Mouse (Mus musculus) adrenal gland, adult 8-10 months (tissue): ENCODE results near the gene Bud31. TPM values are rescaled to one million over a fixed set of nuclear protein-coding genes. Genes with fewer than 3 reads are reported as not detected.
"Not testable (repeated sequence)": the region's sequence is repeated elsewhere in the genome, so short reads cannot be mapped to it uniquely, and the experiment has no call there.

Experiments
- DNase-seq: peaks from one replicate; pipeline ENCODE4 v3.0.0; 2022
- total RNA-seq, 4 experiments: library from RNA; stranded (reverse); gene quantifications; 2 replicates each; pipeline ENCODE4 v1.2.4; 2022

The Bud31 gene
- total RNA-seq, 4 experiments from 2014 or later = 93.0 to 98.7 (median 95.5) TPM

DNA sequence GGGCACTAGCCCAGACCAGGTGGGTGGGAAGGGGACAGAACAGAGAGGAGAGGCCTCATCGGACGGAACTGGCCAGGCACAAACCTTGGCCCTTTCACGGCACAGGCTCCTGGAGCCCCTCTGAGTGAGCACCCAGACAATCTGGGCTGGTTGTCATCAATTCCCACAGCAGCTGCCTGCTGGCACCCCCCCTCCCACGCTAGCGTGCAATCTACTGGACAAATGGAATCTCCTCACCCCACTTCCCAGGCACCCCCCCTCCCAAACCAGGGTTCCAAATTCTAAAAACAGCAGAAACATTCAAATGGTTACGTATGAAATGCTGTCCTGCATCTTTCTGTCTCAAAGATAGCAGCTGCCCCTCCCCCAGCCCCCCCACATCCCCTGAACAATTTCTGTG is 10.4 kb upstream of the Bud31 start:
- DNase-seq = not testable (repeated sequence)

DNA sequence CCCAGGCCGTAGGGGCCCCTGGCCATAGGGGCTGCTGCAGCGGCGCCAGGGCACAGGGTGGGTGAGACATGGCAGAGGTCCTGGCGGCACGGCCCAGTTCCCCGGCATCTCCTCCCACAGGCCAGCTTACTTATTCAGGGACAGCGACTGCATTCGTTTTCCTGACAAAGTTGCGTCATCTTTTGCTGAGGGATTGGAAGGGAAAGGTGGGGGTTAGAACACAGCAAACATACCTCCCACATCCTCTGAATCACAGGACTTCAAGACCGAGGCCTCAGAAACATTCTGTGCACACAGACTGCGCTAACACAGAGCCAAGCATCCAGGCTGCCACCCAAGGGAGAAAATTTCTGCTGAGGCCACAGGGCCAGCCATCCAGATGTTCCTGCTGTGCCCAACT is 10.0 kb upstream of the Bud31 start:
- no peak for DNase-seq

DNA sequence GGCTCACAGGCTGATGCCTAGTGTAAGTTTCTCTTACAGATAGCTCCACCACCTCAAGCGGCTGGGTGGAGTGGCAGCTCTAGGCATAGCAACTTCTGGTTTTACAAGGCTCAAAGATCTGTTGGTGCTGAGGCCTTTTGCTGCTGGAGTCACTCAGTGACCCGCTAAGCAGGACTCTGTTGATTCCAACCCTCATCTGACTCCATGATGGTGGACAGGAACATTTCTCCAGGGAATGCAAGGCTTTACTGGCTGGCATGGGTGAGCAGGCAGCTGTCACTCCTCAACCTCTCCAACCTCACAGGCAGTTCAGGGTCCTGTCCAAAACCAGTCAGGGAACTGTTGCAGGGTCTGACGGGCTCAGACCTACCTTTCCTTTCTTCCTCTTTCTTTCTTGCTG is 9.2 kb upstream of the Bud31 start:
- DNase-seq = no peak

DNA sequence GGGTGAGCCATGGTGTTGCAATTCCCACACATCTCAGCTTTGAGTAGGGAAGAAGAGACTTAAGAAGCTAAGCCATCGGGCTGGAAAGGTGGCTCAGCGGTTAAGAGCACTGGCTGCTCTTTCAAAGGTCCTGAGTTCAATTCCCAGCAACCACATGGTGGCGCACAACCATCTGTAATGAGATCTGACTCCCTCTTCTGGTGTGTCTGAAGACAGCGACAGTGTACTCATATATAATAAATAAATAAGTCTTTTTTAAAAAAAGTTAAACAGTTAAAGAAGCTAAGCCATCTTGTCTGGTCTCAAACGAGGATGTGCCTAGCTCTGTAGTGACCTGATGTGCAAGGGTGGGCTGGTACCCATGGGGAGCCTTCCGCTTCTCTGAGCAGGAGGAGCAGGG is 6.9 kb upstream of the Bud31 start:
- not testable (repeated sequence) for DNase-seq

DNA sequence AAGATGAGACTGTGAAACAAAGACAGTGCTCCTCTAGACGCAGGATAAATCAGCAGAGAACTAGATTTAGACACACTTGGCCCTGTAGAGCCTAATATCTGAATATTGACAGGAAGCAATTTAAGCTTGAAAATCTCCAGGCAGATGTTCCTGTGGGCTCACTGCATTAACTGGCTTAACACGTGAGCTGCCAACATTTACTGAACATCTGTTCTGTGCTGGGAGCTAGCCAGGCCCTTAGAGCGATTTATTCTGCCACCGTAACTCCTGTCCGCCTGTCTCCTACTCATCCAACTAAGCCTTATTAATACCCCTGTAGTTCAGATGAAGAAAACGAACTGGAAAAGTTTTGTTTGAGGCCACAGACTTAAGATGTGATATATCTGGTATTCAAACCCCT is 1.3 kb upstream of the Bud31 start:
- no peak for DNase-seq

DNA sequence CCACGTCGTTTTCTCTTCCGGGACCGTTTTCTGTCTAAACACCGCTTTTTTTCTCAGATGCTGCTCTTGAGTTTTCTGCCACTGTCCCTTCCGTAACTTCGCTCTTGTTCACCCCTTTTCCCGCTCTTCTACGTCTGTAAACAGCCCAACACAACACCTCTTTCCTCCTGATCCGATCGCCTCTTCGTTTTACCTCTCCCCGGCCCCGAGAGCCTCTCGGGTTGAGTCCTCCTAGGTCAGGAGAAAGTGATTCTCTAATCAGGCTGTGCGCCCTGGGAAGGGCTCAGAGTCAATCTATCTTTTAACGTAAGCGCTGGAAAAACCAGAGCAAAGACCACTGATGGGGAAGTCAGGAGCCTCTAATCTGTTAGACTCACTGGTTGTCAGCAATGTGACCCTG is 449 bp downstream of the Bud31 start:
- no peak for DNase-seq

DNA sequence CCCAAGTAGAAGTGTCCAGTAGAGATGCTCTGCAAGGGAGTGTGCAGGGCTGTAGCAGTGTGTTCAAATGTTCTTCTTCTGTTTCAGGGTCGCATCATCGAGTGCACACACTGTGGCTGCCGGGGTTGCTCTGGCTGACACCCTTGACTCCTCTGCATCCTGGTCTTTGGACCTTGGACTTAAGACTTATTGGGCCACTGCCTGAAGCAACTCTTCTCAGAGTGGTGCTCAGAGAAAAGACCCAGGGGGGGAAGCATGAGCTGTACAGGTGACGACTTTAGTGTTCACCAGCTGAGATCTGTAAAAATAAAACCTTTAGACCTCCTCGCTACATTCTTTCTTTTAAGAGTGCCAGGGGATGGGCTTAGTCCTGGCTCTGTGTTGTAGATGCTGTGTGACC is 7.6 kb downstream of the Bud31 start:
- DNase-seq = no peak

DNA sequence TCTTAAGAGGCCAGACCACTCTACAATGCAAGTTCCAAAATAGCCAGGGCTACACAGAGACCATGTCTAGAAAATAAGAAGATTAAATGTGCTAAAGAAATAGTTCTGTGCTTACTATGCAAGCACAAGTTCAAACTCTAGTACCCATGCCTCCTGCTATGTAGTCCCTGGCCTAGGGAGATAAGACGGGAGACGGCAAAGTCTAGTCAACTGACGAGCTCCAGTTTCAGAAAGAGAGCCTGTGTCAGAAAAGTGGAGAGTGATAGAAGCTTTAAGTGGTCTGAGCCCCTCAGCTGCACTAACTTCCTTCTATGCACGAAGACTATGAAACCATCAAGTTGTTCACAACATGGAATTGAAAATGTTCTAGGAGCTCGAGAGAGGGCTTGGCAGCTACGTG is 9.1 kb downstream of the Bud31 start:
- no peak for DNase-seq

DNA sequence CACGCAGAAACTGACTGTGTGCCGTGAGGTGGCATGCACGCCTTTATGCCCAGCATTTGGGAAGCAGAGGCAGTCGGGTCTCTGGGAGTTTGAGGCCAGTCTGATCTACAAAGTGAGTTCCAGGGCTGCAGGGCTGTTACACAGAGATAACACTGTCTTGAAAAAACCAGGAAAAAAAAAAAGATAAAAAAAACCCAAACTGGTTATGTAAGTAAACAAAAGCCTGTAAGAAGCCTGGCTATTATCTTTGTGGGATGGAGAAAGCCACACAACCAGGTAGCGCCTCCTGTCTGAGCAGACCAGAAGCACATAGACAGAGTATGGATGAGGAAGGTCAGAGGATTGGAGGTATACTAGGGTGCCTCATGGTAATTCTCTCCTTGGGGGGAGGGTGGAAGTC is 12.5 kb downstream of the Bud31 start:
- DNase-seq = no peak

DNA sequence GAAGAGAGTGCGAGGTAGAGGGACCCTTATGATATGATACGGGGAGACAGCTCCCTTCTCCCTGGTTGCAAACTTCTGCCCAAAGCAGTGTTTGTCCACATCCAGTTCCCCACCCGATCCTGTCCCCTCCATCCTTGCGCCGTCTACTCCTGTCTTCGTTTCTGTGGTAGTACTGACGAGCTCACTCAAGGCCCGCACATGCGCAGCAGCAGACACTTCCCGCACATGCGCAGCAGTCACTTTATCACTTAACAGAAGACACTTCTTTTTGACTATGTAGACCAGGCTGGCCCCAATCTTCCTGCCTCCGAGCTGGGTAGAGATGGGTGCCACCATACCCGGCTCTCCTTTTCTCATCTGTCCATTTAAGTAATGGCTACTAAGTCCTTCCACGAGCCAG is 21.2 kb downstream of the Bud31 start:
- DNase-seq = no peak

DNA sequence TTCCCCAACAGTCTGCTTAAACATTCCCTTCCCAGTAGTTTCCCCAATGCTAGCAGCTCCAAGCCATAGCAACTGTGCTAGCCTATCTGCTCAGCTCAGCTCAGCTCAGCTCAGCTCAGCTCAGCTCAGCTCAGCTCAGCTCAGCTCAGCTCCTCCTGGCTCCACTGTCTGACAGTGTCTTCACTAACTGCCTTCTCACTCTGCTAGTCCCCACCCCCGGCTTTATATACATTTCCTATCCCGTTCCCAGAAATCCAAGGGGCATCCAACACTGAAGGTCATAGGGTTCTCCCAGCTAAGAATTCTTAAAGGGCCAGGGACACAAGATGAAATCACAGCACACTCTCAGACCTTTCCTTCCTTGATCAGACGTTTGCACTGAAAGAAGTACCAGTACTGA is 24.5 kb downstream of the Bud31 start:
- DNase-seq = no peak

DNA sequence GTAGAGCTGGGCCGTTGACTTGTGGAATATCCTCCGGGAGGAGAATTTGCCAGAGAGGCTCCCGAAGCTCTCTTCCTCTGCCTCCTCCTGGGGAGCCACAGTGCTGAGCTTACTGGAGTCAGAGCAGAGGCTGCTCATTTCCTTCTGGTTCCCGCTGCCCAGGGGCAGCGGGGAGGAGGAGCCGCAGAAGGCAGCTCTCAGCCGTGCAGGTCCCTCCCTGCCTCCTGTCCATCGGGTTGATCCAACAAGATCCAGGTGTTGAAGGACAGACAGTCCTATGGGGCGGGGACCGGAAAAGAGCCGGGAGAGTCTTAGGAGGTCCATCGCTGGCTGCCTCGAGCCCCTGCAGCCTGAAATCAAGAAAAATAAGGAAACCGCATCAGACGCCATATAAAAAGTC is 25.0 kb downstream of the Bud31 start:
- DNase-seq = no peak

DNA sequence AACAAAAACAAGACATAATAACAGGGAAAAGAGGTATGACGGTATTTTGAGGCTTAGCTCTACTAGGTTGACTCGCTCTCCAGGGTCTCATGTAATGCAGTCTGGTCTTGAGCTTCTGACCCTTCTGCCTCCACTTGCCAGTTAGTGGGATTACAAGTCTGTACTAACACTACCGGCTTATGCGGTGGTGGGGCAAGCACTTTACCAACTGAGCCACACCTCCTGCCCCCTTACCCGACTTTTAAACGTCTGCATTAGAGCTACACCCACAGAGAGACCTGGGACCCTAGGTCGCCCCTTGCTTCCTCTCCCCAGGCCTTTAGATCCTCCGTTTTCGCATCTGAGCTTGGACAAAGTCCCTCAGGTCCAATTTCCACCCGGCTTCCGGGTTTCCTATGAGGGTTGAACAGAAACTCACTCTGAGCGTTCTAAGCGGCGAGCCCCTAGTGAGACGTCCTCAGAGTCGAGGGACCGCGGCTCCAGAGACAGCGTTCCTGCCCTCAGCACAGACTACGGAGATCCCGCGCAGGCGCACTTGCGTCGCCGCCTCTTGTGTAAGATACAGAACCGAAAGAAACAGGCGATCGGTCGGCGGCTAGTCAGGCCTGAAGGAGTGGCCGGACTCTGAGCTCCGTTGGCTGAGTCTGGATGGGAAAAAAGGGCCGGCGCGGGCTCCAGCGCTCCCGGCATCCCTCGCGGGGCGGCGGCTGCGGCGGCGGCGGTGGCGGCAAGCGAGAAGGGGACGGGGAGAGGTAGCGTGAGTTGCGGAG is 26.6 kb downstream of the Bud31 start, which contains the start of the genes Ptcd1 and Cpsf4:
Ptcd1 (minus strand) TSS at position 573 of the 770 bp plus-strand sequence.
Cpsf4 (plus strand) TSS at position 678 of the 770 bp plus-strand sequence.
- peak; percentile 98 for DNase-seq

DNA sequence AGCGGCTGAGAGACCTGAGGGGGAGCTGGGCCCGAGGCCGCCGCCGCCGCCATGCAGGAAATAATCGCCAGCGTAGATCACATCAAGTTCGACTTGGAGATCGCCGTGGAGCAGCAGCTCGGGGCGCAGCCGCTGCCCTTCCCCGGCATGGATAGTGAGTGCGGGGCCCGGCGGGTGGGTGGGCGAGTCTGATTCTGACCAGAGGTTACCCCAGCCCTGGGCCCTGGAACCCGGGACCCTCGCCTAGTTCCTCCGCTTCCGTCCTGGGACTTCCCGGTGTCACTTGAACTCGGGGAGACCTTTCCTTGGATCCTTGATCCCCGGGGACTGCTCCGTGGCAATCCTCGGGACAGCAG is 27.1 kb downstream of the Bud31 start:
- peak; percentile 32 for DNase-seq

DNA sequence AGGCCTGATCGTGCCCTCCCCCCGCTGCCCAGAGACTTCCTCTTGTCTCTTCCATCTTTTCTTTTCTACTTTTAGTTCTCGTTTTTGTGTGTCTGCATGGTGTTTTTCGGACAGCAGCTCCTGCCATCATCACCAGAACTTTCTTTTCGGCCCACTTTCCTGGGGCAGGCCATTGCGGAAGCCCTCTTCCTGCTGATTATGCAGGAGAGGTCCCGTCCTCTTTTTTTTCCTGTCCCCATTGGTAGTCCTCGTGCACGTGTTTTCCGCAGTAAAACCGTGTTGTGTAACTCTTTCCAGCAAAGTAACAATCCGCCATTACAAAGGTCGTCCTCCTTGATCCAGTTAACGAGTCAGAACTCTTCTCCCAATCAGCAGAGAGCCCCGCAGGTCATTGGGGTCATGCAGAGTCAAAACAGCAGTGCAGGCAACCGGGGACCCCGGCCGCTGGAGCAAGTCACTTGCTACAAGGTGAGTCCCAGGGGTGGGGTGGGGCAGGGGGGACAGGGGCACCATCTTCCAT is 38.4 kb downstream of the Bud31 start:
- no peak for DNase-seq

DNA sequence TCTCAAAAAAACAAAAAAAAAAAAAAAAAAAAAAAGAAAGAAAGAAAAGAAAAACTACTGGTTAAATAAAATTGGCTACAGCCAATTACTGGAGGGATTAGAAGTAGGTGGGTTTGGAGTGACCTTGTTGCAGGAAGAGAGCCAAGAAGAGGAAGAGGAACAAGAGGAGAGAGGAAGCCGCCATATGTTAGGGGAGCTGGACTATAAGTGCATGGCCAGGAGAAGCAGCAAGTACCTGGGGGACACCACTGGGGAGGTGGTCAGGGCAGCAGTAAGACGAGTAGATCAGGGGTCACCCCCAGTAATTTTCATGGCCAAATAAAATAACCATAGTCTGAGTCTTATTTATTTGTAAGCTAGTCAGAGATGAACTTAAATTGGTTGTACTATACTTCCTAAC is 45.1 kb downstream of the Bud31 start:
- DNase-seq = no peak

DNA sequence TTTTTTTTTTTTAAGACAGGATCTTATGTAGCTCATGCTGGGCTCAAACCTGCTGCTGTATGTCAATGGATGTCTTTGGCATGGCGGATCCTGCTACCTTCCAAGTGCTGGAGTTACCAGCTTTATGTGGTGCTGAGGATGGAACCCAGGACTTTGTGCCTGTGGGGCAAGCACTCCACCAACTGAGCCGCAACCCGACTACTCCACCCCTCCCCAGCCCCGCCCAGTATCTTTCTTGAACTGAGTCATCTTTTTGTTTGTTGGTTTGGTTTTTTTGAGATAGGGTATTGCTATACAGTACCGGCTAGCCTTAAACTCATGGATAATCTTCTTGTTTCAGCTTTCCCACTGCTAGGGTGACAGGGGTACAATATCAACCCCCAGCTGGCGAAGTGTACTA is 49.3 kb downstream of the Bud31 start:
- no peak for DNase-seq

DNA sequence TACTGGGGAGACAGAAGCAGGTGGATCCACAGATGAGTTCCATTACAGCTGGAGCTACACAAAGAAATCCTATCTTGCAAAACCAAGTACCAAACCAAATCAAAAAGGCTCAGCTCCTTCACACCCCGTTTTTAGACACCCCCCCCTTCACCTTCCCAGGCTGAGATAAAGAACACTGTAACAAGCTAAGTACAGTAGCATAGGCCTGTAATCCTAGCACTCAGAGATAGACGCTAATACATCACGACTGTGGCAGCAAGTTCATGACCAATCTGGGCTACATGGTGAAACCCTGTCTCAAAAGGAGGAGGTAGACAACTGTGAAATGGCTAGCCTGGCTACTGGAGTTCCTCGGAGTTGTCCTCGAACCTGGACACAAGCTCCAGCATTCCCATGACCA is 50.2 kb downstream of the Bud31 start:
- no peak for DNase-seq

DNA sequence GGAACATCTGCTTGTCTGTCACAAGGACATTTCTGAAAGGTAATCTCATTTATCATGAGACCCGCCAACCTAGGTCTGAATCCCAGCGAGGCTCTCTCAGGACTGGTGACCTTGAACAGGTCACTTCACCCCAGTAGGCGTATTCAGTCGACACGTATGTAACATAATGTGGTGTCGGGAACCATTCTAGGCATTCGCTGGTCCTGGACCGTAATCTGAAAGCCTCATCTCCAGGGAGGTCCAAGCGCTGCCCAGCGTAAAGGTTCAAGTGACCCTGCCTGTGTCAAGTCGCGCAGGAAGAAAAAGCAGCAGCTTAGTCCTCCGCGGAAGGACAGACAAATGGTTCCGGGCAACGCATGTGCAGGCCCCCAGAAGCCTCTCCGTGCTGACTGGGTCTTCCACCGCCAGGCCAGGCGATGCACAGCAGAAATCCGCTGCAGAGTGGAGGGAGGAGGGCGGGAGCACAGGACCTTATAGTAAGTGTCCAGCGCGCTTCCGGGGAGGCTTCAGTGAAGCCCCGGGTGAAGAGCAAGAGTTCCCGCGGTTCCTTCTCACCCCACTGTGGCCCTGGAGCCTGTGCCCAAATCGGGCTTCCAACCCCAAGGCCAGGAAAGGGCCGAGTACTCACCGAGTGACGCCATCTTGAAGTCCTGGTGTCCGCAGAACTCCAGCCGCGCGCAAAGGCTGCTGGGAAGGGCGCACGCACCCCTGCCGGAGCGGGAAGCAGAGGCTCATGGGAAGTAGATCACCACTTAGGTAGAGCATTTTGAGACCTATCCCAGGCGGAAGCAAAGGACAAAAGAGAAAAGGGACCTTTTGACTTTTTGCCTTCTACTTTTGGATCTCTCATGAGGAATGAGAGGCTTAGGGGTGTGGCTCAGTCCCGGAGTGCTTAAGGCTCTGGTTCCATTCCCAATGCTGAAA is 51.0 kb downstream of the Bud31 start:
- DNase-seq = peak; percentile 88

DNA sequence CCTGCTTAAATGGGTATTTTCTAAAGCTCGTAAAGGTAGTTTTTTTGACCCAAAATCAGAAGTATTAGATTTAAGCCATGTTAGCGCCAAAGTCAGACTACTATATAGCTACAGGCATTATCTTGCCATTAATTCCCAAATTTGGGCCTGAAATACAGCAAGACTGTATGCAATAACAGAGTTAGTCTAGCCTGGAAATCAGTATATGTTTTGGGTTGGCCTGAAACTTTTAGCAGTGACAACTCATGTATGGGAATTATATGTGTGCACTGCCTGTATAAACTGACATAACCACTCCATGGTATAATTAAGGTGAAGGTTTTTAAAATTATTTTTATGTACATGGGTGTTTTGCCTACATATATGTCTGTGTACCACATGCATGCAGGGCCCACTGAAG is 51.8 kb downstream of the Bud31 start, which contains the start of gene Atp5j2:
Atp5j2 (minus strand) TSS at position 101 of the 400 bp plus-strand sequence.
- DNase-seq = no peak
